Mouse (Mus musculus) forebrain, embryonic 11.5 days (tissue): Measurements from ENCODE around the gene Suclg1. TPM values are rescaled to one million over a fixed set of nuclear protein-coding genes. Genes with fewer than 3 reads are reported as not detected.
A peak's percentile ranks its signal among the peaks of the same experiment; 100 is the strongest.

Experiments
- ATAC-seq: fragments of 200-750 bp; cut with Nextera tagmentation; replicated peaks from 2 replicates; pipeline ENCODE4 v1.8.0; 2017; ENCODE audit warnings: moderate TSS enrichment; ENCODE audit not compliant: low FRiP score
- DNase-seq: peaks from one replicate; pipeline ENCODE4 v3.0.0-alpha.2; 2017; ENCODE audit warnings: low spot score
- H3K27ac ChIP-seq: fragments of 300-500 bp; sonication (generic); 2 replicates; pipeline ENCODE4 v1.5.1; 2014; ENCODE audit warnings: low read depth, low read length
- H3K27me3 ChIP-seq: fragments of 300-500 bp; sonication (generic); 2 replicates; pipeline ENCODE4 v1.6.1; 2014; ENCODE audit warnings: mild to moderate bottlenecking, low read length, mixed read lengths; ENCODE audit not compliant: control insufficient read depth, insufficient read depth
- H3K36me3 ChIP-seq: fragments of 300-500 bp; sonication (generic); 2 replicates; pipeline ENCODE4 v1.6.1; 2014; ENCODE audit warnings: mild to moderate bottlenecking, low read length, moderate library complexity, mixed read lengths; ENCODE audit not compliant: control insufficient read depth, insufficient read depth
- H3K4me1 ChIP-seq: fragments of 300-500 bp; sonication (generic); replicated peaks from 2 replicates; pipeline ENCODE4 v1.6.1; 2014; ENCODE audit warnings: low read length, mixed read lengths; ENCODE audit not compliant: control insufficient read depth, insufficient read depth
- H3K4me2 ChIP-seq: fragments of 300-500 bp; sonication (generic); 2 replicates; pipeline ENCODE4 v1.6.1; 2014; ENCODE audit warnings: low read depth, mild to moderate bottlenecking, low read length, moderate library complexity, mixed read lengths; ENCODE audit not compliant: severe bottlenecking
- H3K4me3 ChIP-seq: fragments of 300-500 bp; sonication (generic); 2 replicates; pipeline ENCODE4 v1.5.1; 2014; ENCODE audit warnings: low read depth, low read length
- H3K9ac ChIP-seq: fragments of 300-500 bp; sonication (generic); 2 replicates; pipeline ENCODE4 v1.6.1; 2014; ENCODE audit warnings: low read length
- H3K9me3 ChIP-seq: fragments of 300-500 bp; sonication (generic); 2 replicates; pipeline ENCODE4 v1.6.1; 2016; ENCODE audit warnings: low read length, mixed read lengths; ENCODE audit not compliant: control insufficient read depth
- WGBS: fragments of 180-500 bp; shearing (Covaris S2); extraction: QIAGEN DNeasy Blood & Tissue Kit; methylation state at CpG from one replicate; pipeline ENCODE4 v1.1.7; 2014; 5-methylcytosine and 5-hydroxymethylcytosine counted together
- polyA plus RNA-seq: library from polyadenylated mRNA; unstranded; fragments of >200 nt; fragmentation: Nextera tagmentation; extraction: Ambion mirVana; gene quantifications from 2 replicates; pipeline ENCODE4 v1.2.1, GENCODE M21; 2014

Suclg1 gene
- polyA plus RNA-seq, 1 experiment from 2014 or later: 146 TPM

GRCm38 (mm10) chr6:73235650-73236049 lies 12.5 kb upstream of the Suclg1 start:
- H3K4me2 ChIP-seq: no peak overlapping the region
- no peak overlapping the region for H3K27ac ChIP-seq
- no peaks in the 10 kb centered on the region for H3K36me3 ChIP-seq
- no peaks in the 10 kb centered on the region for H3K4me1 ChIP-seq
- H3K4me3 ChIP-seq: no peak overlapping the region
- ATAC-seq (no peak), DNase-seq (no peak)
- H3K27me3 ChIP-seq: no peaks in the 10 kb centered on the region
- no peaks in the 10 kb centered on the region for H3K9me3 ChIP-seq
- no peak overlapping the region for H3K9ac ChIP-seq
- 72% methylated on average over 3 of the region's 3 CpGs for WGBS

GRCm38 (mm10) chr6:73246821-73247220 lies 1.4 kb upstream of the Suclg1 start:
- DNase-seq: no peak
- Histone ChIP-seq H3K4me2 (no peak overlapping the region), H3K4me1 (no peaks in the 10 kb centered on the region), H3K4me3 (no peak overlapping the region), H3K27ac (no peak overlapping the region), H3K9me3 (no peaks in the 10 kb centered on the region), H3K27me3 (no peaks in the 10 kb centered on the region), H3K9ac (no peak overlapping the region), H3K36me3 (no peaks in the 10 kb centered on the region)
- 85% methylated on average over 2 of the region's 2 CpGs for WGBS
- no peak for ATAC-seq

GRCm38 (mm10) chr6:73247452-73247851 lies 730 bp upstream of the Suclg1 start:
- 0 out of 2 replicates have a peak, but pooled peaks have one; percentile 24 for ATAC-seq
- H3K27ac ChIP-seq: no peak overlapping the region
- no peak for DNase-seq
- H3K4me2 ChIP-seq: peak overlapping the region; percentile 72; the same call in 1 of the 2 replicates
- H3K27me3 ChIP-seq: no peaks in the 10 kb centered on the region
- peak overlapping the region; percentile 89 for H3K4me3 ChIP-seq
- H3K9ac ChIP-seq: peak overlapping the region; percentile 85; the same call in 1 of the 2 replicates
- no peaks in the 10 kb centered on the region for H3K4me1 ChIP-seq
- H3K36me3 ChIP-seq: no peaks in the 10 kb centered on the region
- H3K9me3 ChIP-seq: no peaks in the 10 kb centered on the region
- 44% methylated on average over 4 of the region's 4 CpGs for WGBS

GRCm38 (mm10) chr6:73249049-73249422 lies 854 bp downstream of the Suclg1 start:
- 12% methylated on average over 12 of the region's 12 CpGs for WGBS
- H3K4me1 ChIP-seq: no peaks in the 10 kb centered on the region
- H3K9ac ChIP-seq: peak overlapping the region; percentile 85
- DNase-seq (peak; percentile 56), ATAC-seq (no peak)
- H3K27me3 ChIP-seq: no peaks in the 10 kb centered on the region
- peak overlapping the region; percentile 72 for H3K4me2 ChIP-seq
- no peaks in the 10 kb centered on the region for H3K9me3 ChIP-seq
- H3K4me3 ChIP-seq: peak overlapping the region; percentile 89
- no peak overlapping the region for H3K27ac ChIP-seq
- no peaks in the 10 kb centered on the region for H3K36me3 ChIP-seq

- H3K27ac ChIP-seq: no peak overlapping the region
- H3K36me3 ChIP-seq: no peaks in the 10 kb centered on the region
- H3K9ac ChIP-seq: no peak overlapping the region
- no peak overlapping the region; the same call in 1 of the 2 replicates for H3K4me2 ChIP-seq
- H3K27me3 ChIP-seq: no peaks in the 10 kb centered on the region
- 87% methylated on average over 4 of the region's 4 CpGs for WGBS
- no peak for DNase-seq
- ATAC-seq: no peak
- H3K4me3 ChIP-seq: no peak overlapping the region; the same call in 1 of the 2 replicates
- no peaks in the 10 kb centered on the region for H3K4me1 ChIP-seq
- H3K9me3 ChIP-seq: no peaks in the 10 kb centered on the region
Observed at GRCm38 (mm10) chr6:73249851-73250250, 1.7 kb downstream of the Suclg1 start.

- DNase-seq (no peak), ATAC-seq (no peak)
- no peaks in the 10 kb centered on the region for H3K27me3 ChIP-seq
- no peak overlapping the region for H3K9ac ChIP-seq
- H3K27ac ChIP-seq: no peak overlapping the region
- no peaks in the 10 kb centered on the region for H3K4me1 ChIP-seq
- 93% methylated on average over 11 of the region's 11 CpGs for WGBS
- H3K9me3 ChIP-seq: no peaks in the 10 kb centered on the region
- no peak overlapping the region for H3K4me2 ChIP-seq
- no peaks in the 10 kb centered on the region for H3K36me3 ChIP-seq
- H3K4me3 ChIP-seq: no peak overlapping the region
Observed at GRCm38 (mm10) chr6:73251336-73251735, 3.2 kb downstream of the Suclg1 start.

- DNase-seq: no peak
Observed at GRCm38 (mm10) chr6:73252396-73252795, 4.2 kb downstream of the Suclg1 start.

GRCm38 (mm10) chr6:73253006-73253405 lies 4.8 kb downstream of the Suclg1 start:
- no peaks in the 10 kb centered on the region for H3K27me3 ChIP-seq
- no peak overlapping the region for H3K9ac ChIP-seq
- 96% methylated on average over 2 of the region's 2 CpGs for WGBS
- no peak overlapping the region for H3K4me2 ChIP-seq
- no peaks in the 10 kb centered on the region for H3K9me3 ChIP-seq
- DNase-seq (no peak), ATAC-seq (no peak)
- no peak overlapping the region for H3K27ac ChIP-seq
- no peaks in the 10 kb centered on the region; the same call in 1 of the 2 replicates for H3K36me3 ChIP-seq
- H3K4me3 ChIP-seq: no peak overlapping the region
- H3K4me1 ChIP-seq: no peaks in the 10 kb centered on the region

More at GRCm38 (mm10) chr6:73252396-73252795, 4.2 kb downstream of the Suclg1 start:
- no peak overlapping the region for H3K4me2 ChIP-seq
- H3K27ac ChIP-seq: no peak overlapping the region
- H3K4me3 ChIP-seq: no peak overlapping the region
- ATAC-seq: no peak
- no peaks in the 10 kb centered on the region for H3K27me3 ChIP-seq
- no peak overlapping the region for H3K9ac ChIP-seq
- H3K4me1 ChIP-seq: no peaks in the 10 kb centered on the region
- H3K9me3 ChIP-seq: no peaks in the 10 kb centered on the region
- H3K36me3 ChIP-seq: no peaks in the 10 kb centered on the region

GRCm38 (mm10) chr6:73253584-73253983 lies 5.4 kb downstream of the Suclg1 start:
- H3K4me1 ChIP-seq: no peaks in the 10 kb centered on the region
- no peaks in the 10 kb centered on the region for H3K27me3 ChIP-seq
- H3K4me3 ChIP-seq: no peak overlapping the region
- H3K4me2 ChIP-seq: no peak overlapping the region
- DNase-seq (no peak), ATAC-seq (no peak)
- H3K36me3 ChIP-seq: no peaks in the 10 kb centered on the region; the same call in 1 of the 2 replicates
- no peak overlapping the region for H3K27ac ChIP-seq
- H3K9ac ChIP-seq: no peak overlapping the region
- no peaks in the 10 kb centered on the region for H3K9me3 ChIP-seq
- 95% methylated on average over 4 of the region's 4 CpGs for WGBS
